Mouse (Mus musculus) CH12.LX (cell line): ENCODE data around the gene Bud23. TPM values are rescaled to one million over a fixed set of nuclear protein-coding genes. Genes with fewer than 3 reads are reported as not detected.
"Not testable (repeated sequence)": the region's sequence is repeated elsewhere in the genome, so short reads cannot be mapped to it uniquely, and the experiment has no call there.

ENCODE experiments used
- DNase-seq: peaks from one replicate; pipeline ENCODE4 v3.0.0-alpha.2; 2013; ENCODE audit errors: extremely low read depth
- H3K27ac ChIP-seq: 2 replicates; pipeline ENCODE4 v1.5.1; 2012; ENCODE audit warnings: low read depth, mild to moderate bottlenecking, control low read depth, moderate library complexity; ENCODE audit not compliant: insufficient read depth
- H3K27me3 ChIP-seq: replicated peaks from 2 replicates; pipeline ENCODE3; 2012; ENCODE audit warnings: inconsistent platforms
- H3K36me3 ChIP-seq, 2 experiments: replicated peaks in 1 of 2; 2 replicates each; pipeline versions ENCODE3 to v1.6.1; 2012; ENCODE audit warnings: inconsistent platforms in 1 of 2, low read length in 1 of 2, mild to moderate bottlenecking in 1 of 2, mixed read lengths in 1 of 2, moderate library complexity in 1 of 2; ENCODE audit not compliant: control insufficient read depth in 1 of 2, insufficient read depth in 1 of 2
- H3K4me1 ChIP-seq, 2 experiments: 2 replicates each; pipeline ENCODE4 v1.6.1; 2012; ENCODE audit warnings: inconsistent platforms in 1 of 2, moderate library complexity in 1 of 2; ENCODE audit not compliant: insufficient read depth in 2 of 2, control insufficient read depth in 1 of 2
- H3K4me2 ChIP-seq: 2 replicates; pipeline ENCODE4 v1.6.1; 2012; ENCODE audit warnings: low read depth, mild to moderate bottlenecking, control low read depth; ENCODE audit not compliant: poor library complexity, insufficient read depth, severe bottlenecking
- H3K4me3 ChIP-seq, 3 experiments: fragments of 150-350 bp in 1 of 3; sonication (generic) in 1 of 3; replicated peaks in 1 of 3; 2 replicates each; pipeline versions ENCODE3 to v1.5.1; 2011 to 2012; ENCODE audit warnings: low read depth in 2 of 3, low read length in 2 of 3, mild to moderate bottlenecking in 2 of 3, moderate library complexity in 2 of 3, control low read depth in 1 of 3, improper control_type of control experiment in 1 of 3, inconsistent platforms in 1 of 3, mixed read lengths in 1 of 3; ENCODE audit not compliant: poor library complexity in 1 of 3
- H3K79me2 ChIP-seq: replicated peaks from 2 replicates; pipeline ENCODE4 v1.6.1; 2012; ENCODE audit warnings: mild to moderate bottlenecking, moderate library complexity; ENCODE audit not compliant: control insufficient read depth, poor library complexity, insufficient read depth, severe bottlenecking; ENCODE audit errors: extremely low read depth
- H3K9ac ChIP-seq: 2 replicates; pipeline ENCODE4 v1.6.1; 2012; ENCODE audit warnings: low read depth, mild to moderate bottlenecking, control low read depth, moderate library complexity; ENCODE audit not compliant: insufficient read depth
- H3K9me3 ChIP-seq: replicated peaks from 2 replicates; pipeline ENCODE3; 2012; ENCODE audit warnings: low read length, inconsistent platforms, mixed read lengths
- BHLHE40 ChIP-seq: IDR thresholded peaks from 2 replicates; pipeline ENCODE4 v1.6.1; 2011; ENCODE audit warnings: mild to moderate bottlenecking, low read depth, low read length, improper control_type of control experiment
- CHD1 ChIP-seq: IDR thresholded peaks from 2 replicates; pipeline ENCODE4 v1.6.1; 2012; ENCODE audit warnings: low read depth, low read length, improper control_type of control experiment, inconsistent platforms
- CHD2 ChIP-seq: IDR thresholded peaks from 2 replicates; pipeline ENCODE4 v1.6.1; 2011; ENCODE audit warnings: low read length, improper control_type of control experiment
- GABPA ChIP-seq: IDR thresholded peaks from 2 replicates; pipeline ENCODE4 v1.6.1; 2012; ENCODE audit warnings: low read depth, low read length, improper control_type of control experiment, inconsistent platforms; ENCODE audit not compliant: insufficient replicate concordance
- HCFC1 ChIP-seq: IDR thresholded peaks from 2 replicates; pipeline ENCODE4 v1.6.1; 2012; ENCODE audit warnings: low read depth, mild to moderate bottlenecking, inconsistent platforms, low read length, improper control_type of control experiment
- JUN ChIP-seq: IDR thresholded peaks from 2 replicates; pipeline ENCODE4 v1.6.1; 2011; ENCODE audit warnings: low read depth, mild to moderate bottlenecking, low read length, improper control_type of control experiment, moderate library complexity; ENCODE audit not compliant: insufficient read depth
- JUND ChIP-seq: conservative IDR thresholded peaks from 2 replicates; pipeline ENCODE4 v1.6.1; 2011; ENCODE audit warnings: low read depth, low read length, improper control_type of control experiment
- KAT2A ChIP-seq: IDR thresholded peaks from 2 replicates; pipeline ENCODE4 v1.6.1; 2012; ENCODE audit warnings: low read length, improper control_type of control experiment, inconsistent platforms; ENCODE audit not compliant: insufficient replicate concordance
- MAX ChIP-seq: IDR thresholded peaks from 2 replicates; pipeline ENCODE4 v1.6.1; 2011; ENCODE audit warnings: low read length, improper control_type of control experiment
- MEF2A ChIP-seq: IDR thresholded peaks from 2 replicates; pipeline ENCODE4 v1.6.1; 2014; ENCODE audit warnings: low read depth, mild to moderate bottlenecking, inconsistent platforms, low read length, improper control_type of control experiment, borderline replicate concordance
- MYC ChIP-seq: IDR thresholded peaks from 2 replicates; pipeline ENCODE4 v1.6.1; 2011; ENCODE audit warnings: low read depth, mild to moderate bottlenecking, improper control_type of control experiment, low read length
- NELFE ChIP-seq: IDR thresholded peaks from 2 replicates; pipeline ENCODE4 v1.6.1; 2011; ENCODE audit warnings: low read depth, low read length, improper control_type of control experiment
- PAX5 ChIP-seq: IDR thresholded peaks from 2 replicates; pipeline ENCODE4 v1.6.1; 2012; ENCODE audit warnings: low read length, inconsistent platforms, mixed read lengths
- POLR2A ChIP-seq: IDR thresholded peaks from 2 replicates; pipeline ENCODE4 v1.6.1; 2011; ENCODE audit warnings: low read depth, mild to moderate bottlenecking, improper control_type of control experiment, low read length
- TBP ChIP-seq: conservative IDR thresholded peaks from 2 replicates; pipeline ENCODE4 v1.6.1; 2011; ENCODE audit warnings: low read depth, low read length, improper control_type of control experiment
- USF1 ChIP-seq: IDR thresholded peaks from 2 replicates; pipeline ENCODE4 v1.6.1; 2014; ENCODE audit warnings: low read depth, mild to moderate bottlenecking, inconsistent platforms, low read length, improper control_type of control experiment
- USF2 ChIP-seq: conservative IDR thresholded peaks from 2 replicates; pipeline ENCODE4 v1.6.1; 2011; ENCODE audit warnings: low read depth, low read length, improper control_type of control experiment
- ZKSCAN1 ChIP-seq: IDR thresholded peaks from 2 replicates; pipeline ENCODE4 v1.6.1; 2012; ENCODE audit warnings: low read depth, inconsistent platforms, low read length, improper control_type of control experiment, borderline replicate concordance
- ZNF384 ChIP-seq: IDR thresholded peaks from 2 replicates; pipeline ENCODE4 v1.6.1; 2012; ENCODE audit warnings: low read depth, low read length, improper control_type of control experiment, inconsistent platforms
- dilution Hi-C: fragments of 300-500 bp; cut with MboI; formaldehyde crosslinking; loops from 2 replicates; pipeline ENCODE4 v1.14.3; 2020; ENCODE audit warnings: low sequenced_read_pairs; ENCODE audit not compliant: extremely low pct_unique_long_range_greater_than_20kb, extremely low pct_ligation_motif_present
- in situ Hi-C: fragments of 300-500 bp; cut with MboI; formaldehyde crosslinking; loops from 3 replicates; pipeline ENCODE4 v1.14.3; 2019; ENCODE audit warnings: low sequenced_read_pairs, low pct_ligation_motif_present, low pct_unique_long_range_greater_than_20kb, mixed read lengths
- polyA plus RNA-seq: library from polyadenylated mRNA; unstranded; fragments of >175 nt; gene quantifications from 2 replicates; pipeline ENCODE4 v1.2.1, GENCODE M21; 2012; ENCODE audit warnings: low read depth; ENCODE audit not compliant: insufficient read length
- total RNA-seq, 2 experiments: library from RNA; depleted of rRNA; stranded (reverse); fragments of 300-350 nt in 1 of 2; fragments of >200 nt in 1 of 2; gene quantifications; 2 replicates each; pipeline ENCODE4 v1.2.3; 2012 to 2014

Bud23 gene
- total and polyA plus RNA-seq, 3 experiments, result 60.7 to 118 (median 62.1) TPM

- H3K36me3 ChIP-seq, result peaks cover 60 to 90% of the 10 kb centered on the region in 2 experiments
- dilution Hi-C loops, result no loop called here
Measured at GRCm38 (mm10) chr5:135053356-135053755, 11.4 kb downstream of the Bud23 start.

DNA sequence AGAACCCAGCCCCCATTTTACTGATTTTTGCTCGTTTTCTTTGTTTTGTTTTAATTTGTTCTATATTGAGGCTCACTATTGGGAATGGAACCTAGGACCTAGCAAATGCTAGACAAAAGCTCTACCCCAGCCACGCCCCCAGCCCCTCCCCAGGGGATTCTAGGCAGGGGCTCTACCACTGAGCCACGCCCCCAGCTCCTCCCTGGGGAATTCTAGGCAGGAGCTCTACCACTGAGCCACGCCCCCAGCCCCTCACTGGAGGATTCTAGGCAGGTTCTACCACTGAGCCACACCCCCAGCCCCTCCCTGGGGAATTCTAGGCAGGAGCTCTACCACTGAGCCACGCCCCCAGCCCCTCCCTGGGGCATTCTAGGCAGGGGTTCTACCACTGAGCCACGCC, 15.5 kb downstream of the Bud23 start:
- dilution Hi-C loops, H3K79me2 ChIP-seq, H3K4me2 ChIP-seq, H3K27ac ChIP-seq, H3K4me1 ChIP-seq, in situ Hi-C loops, H3K9me3 ChIP-seq, H3K4me3 ChIP-seq, H3K9ac ChIP-seq, H3K27me3 ChIP-seq: not testable (repeated sequence)
- peaks cover 25 to 75% of the 10 kb centered on the region in 2 experiments for H3K36me3 ChIP-seq
- DNase-seq, result peak; percentile 71

More at GRCm38 (mm10) chr5:135053356-135053755, 11.4 kb downstream of the Bud23 start:
- Histone ChIP-seq H3K4me1 (0 out of 4 replicates have a peak, but pooled peaks cover 0 to 2% of the 10 kb centered on the region in 2 experiments), H3K27me3 (no peaks in the 10 kb centered on the region), H3K9me3 (no peaks in the 10 kb centered on the region), H3K9ac (no peak overlapping the region), H3K79me2 (no peaks in the 10 kb centered on the region), H3K27ac (no peak overlapping the region), H3K4me3 (no peak overlapping the region), H3K4me2 (no peak overlapping the region)
- in situ Hi-C loops, result no loop called here
- TF ChIP-seq POLR2A (no peak), KAT2A (no peak), JUN (no peak), USF2 (no peak), JUND (no peak), ZNF384 (no peak), MEF2A (no peak), NELFE (no peak), ZKSCAN1 (no peak), MYC (no peak), MAX (no peak), TBP (no peak), CHD1 (no peak), BHLHE40 (no peak), HCFC1 (no peak), GABPA (no peak), CHD2 (no peak), USF1 (no peak), PAX5 (no peak)
- DNase-seq, result no peak
